Mouse (Mus musculus): ENCODE measurements at regions not wholly inside any gene's neighbourhood (a gene's known extent, or its start where the extent isn't known, plus 50 kb on each side); places are given as distances from the start of the nearest gene placed in this dataset.

GRCm38 (mm10) chr11:43349564-43349963 lies 76.5 kb downstream of the Pttg1 start:
- no peaks in the 10 kb centered on the region for H3K27me3 ChIP-seq (replicated peaks; ENCODE audit: control insufficient read depth, insufficient read depth, low read length)
- no peak overlapping the region for H3K27ac ChIP-seq (ENCODE audit: low read depth, low read length)
- H3K4me2 ChIP-seq (ENCODE audit: low read length): no peak overlapping the region
- DNase-seq (ENCODE audit: low spot score): no peak
- no peaks in the 10 kb centered on the region for H3K9me3 ChIP-seq (replicated peaks; ENCODE audit: control insufficient read depth, low read length)
- H3K9ac ChIP-seq (ENCODE audit: low read length): no peak overlapping the region
- H3K4me1 ChIP-seq (ENCODE audit: control insufficient read depth, insufficient read depth, low read length): no peaks in the 10 kb centered on the region; the same call in 1 of the 2 replicates
- 55% methylated on average over 7 of the region's 7 CpGs for WGBS
- H3K4me3 ChIP-seq (ENCODE audit: low read depth, low read length): no peak overlapping the region
- no peak for ATAC-seq
- no peaks in the 10 kb centered on the region for H3K36me3 ChIP-seq (ENCODE audit: control insufficient read depth, insufficient read depth, low read length)

DNA sequence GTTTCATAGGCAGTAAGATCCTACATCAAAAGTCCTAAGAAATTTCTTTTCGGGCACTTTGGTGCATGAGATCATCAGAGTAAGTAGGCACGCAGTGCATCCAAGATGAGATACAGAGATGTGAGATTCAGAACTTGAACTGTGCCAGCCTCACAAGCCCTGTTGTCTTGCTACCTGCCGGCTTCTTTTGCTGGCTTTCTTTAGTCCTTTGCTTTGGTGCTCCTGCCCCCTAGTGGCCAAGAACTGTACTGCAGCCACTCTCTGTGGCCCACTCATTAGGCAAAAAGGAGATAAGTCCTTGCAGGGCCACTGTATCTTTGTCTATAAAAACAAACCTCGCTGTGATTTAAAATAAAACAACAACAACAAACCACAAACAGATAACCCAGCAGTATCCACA lies 77.5 kb downstream of the Pttg1 start:
- no peaks in the 10 kb centered on the region for H3K9me3 ChIP-seq (replicated peaks; ENCODE audit: control insufficient read depth, low read length)

GRCm38 (mm10) chr11:43346489-43346888 lies 79.6 kb downstream of the Pttg1 start:
- H3K4me3 ChIP-seq (ENCODE audit: low read depth, low read length): no peak overlapping the region
- H3K4me1 ChIP-seq (ENCODE audit: control insufficient read depth, insufficient read depth, low read length): no peaks in the 10 kb centered on the region; the same call in 1 of the 2 replicates
- DNase-seq (ENCODE audit: low spot score) (no peak), ATAC-seq (no peak)
- H3K9me3 ChIP-seq (replicated peaks; ENCODE audit: control insufficient read depth, low read length): no peaks in the 10 kb centered on the region
- H3K9ac ChIP-seq (ENCODE audit: low read length): no peak overlapping the region
- H3K27ac ChIP-seq (ENCODE audit: low read depth, low read length): no peak overlapping the region
- no peaks in the 10 kb centered on the region for H3K36me3 ChIP-seq (ENCODE audit: control insufficient read depth, insufficient read depth, low read length)
- WGBS: 94% methylated on average over 9 of the region's 9 CpGs
- no peak overlapping the region for H3K4me2 ChIP-seq (ENCODE audit: low read length)
- no peaks in the 10 kb centered on the region for H3K27me3 ChIP-seq (replicated peaks; ENCODE audit: control insufficient read depth, insufficient read depth, low read length)

More for the DNA sequence above, 77.5 kb downstream of the Pttg1 start:
- H3K36me3 ChIP-seq (ENCODE audit: control insufficient read depth, insufficient read depth, low read length): no peaks in the 10 kb centered on the region
- H3K4me1 ChIP-seq (ENCODE audit: control insufficient read depth, insufficient read depth, low read length): no peaks in the 10 kb centered on the region; the same call in 1 of the 2 replicates
- WGBS: 16% methylated on average over 4 of the region's 4 CpGs
- no peaks in the 10 kb centered on the region for H3K27me3 ChIP-seq (replicated peaks; ENCODE audit: control insufficient read depth, insufficient read depth, low read length)
- H3K9ac ChIP-seq (ENCODE audit: low read length): no peak overlapping the region
- DNase-seq (ENCODE audit: low spot score) (peak; percentile 87), ATAC-seq (peak; percentile 52)
- H3K4me3 ChIP-seq (ENCODE audit: low read depth, low read length): no peak overlapping the region
- no peak overlapping the region for H3K4me2 ChIP-seq (ENCODE audit: low read length)
- H3K27ac ChIP-seq (ENCODE audit: low read depth, low read length): no peak overlapping the region

DNA sequence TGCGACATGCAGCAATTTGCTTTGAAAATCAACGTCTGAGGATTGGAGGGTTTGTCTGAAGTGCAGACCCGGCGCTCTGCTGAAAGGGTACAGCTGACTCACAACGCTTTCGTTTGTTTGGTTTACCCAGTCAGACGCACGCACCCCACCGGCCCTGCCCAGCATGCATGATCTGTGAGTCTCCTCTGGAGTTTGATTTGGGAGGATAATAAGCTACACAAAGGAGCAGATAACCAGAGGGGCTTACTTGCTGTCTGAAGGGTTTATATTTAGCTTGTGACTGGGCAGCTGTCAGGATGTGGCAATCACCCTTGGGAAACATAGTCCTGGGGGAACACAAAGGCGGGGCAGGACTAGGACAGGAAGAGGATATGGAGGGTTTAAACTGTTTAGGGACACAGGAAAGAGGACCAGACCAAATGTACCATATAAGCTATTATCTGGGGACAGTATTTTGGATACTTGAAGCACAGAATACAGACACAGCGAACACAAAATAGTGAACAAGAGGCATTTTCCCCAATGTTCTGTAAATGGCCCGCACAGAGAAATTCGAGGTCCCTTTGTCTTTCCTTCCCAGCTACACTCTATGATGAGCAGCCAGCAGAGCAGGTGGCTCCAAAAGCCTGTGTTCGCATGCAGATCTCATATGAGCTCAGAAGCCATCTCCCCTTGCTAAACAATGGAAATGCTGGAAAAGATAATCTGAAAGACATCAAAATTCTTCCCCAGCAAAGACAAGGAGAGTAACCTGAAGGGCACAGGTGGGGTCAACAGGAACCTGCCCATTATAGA lies 81.1 kb downstream of the Pttg1 start:
- H3K27me3 ChIP-seq (replicated peaks; ENCODE audit: control insufficient read depth, insufficient read depth, low read length): no peaks in the 10 kb centered on the region
- no peak overlapping the region for H3K4me2 ChIP-seq (ENCODE audit: low read length)
- H3K4me1 ChIP-seq (ENCODE audit: control insufficient read depth, insufficient read depth, low read length): no peaks in the 10 kb centered on the region; the same call in 1 of the 2 replicates
- H3K9ac ChIP-seq (ENCODE audit: low read length): no peak overlapping the region
- H3K27ac ChIP-seq (ENCODE audit: low read depth, low read length): peak overlapping the region; percentile 49; the same call in 1 of the 2 replicates
- DNase-seq (ENCODE audit: low spot score) (peak; percentile 68), ATAC-seq (peak; percentile 77)
- no peaks in the 10 kb centered on the region for H3K36me3 ChIP-seq (ENCODE audit: control insufficient read depth, insufficient read depth, low read length)
- no peaks in the 10 kb centered on the region for H3K9me3 ChIP-seq (replicated peaks; ENCODE audit: control insufficient read depth, low read length)
- no peak overlapping the region for H3K4me3 ChIP-seq (ENCODE audit: low read depth, low read length)
- WGBS: 39% methylated on average over 14 of the region's 14 CpGs

DNA sequence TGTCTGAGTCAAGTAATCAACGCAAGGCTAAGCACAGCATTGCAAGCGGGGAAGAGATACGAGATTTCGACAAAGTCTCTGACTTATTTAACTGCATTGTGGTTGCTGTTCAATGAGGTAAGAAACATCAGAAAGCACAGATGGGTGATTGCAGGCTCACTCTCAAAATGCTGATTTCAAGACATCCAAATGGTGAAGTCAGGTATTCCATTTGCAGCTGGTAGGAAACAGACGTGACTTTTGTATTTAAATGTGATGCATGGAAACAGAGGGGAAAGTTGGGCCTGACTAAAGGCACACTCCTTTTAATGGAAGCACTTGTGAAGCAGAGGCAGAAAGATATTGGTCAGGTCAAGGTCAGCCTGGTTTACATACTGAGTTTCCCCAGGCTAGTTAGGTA lies 82.5 kb downstream of the Pttg1 start:
- no peaks in the 10 kb centered on the region for H3K27me3 ChIP-seq (replicated peaks; ENCODE audit: control insufficient read depth, insufficient read depth, low read length)
- no peak for ATAC-seq

DNA sequence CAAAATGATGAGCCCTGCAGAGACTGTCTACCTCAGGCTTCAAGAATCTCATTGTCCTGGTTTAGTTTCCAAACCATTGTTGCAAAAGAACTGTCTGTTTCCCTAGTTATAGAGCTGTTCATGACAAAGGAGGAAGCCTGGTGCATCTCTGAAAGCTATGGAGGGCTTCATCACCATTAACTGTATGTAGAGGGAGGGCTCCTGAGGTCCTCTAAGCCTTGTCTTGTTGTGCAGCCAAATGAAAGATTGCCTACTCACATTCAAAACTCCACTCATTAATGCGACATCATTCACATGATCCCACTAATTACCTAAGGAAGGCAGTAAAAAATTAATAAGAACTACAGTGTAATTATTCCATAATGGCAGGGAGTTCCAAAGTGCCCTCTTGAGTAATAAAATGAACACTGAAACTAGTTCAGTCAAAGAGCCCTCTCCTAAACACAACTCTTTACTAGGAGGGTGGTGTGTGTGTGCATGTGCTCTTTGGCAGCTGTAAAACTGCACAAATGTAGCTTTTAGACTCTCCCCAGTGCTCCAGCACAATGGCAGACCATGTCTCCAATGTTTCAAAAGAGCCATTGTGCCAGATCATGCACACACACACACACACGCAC lies 87.6 kb downstream of the Pttg1 start:
- Histone ChIP-seq H3K4me2 (ENCODE audit: low read length) (no peak overlapping the region), H3K27ac (ENCODE audit: low read depth, low read length) (no peak overlapping the region), H3K4me1 (ENCODE audit: control insufficient read depth, insufficient read depth, low read length) (no peaks in the 10 kb centered on the region), H3K9me3 (replicated peaks; ENCODE audit: control insufficient read depth, low read length) (no peaks in the 10 kb centered on the region), H3K9ac (ENCODE audit: low read length) (no peak overlapping the region), H3K27me3 (replicated peaks; ENCODE audit: control insufficient read depth, insufficient read depth, low read length) (no peaks in the 10 kb centered on the region), H3K4me3 (ENCODE audit: low read depth, low read length) (no peak overlapping the region), H3K36me3 (ENCODE audit: control insufficient read depth, insufficient read depth, low read length) (no peaks in the 10 kb centered on the region)
- 78% methylated on average over 2 of the region's 2 CpGs for WGBS
- DNase-seq (ENCODE audit: low spot score) (no peak), ATAC-seq (no peak)

More for the DNA sequence above, 82.5 kb downstream of the Pttg1 start:
- Histone ChIP-seq H3K9ac (ENCODE audit: low read length) (no peak overlapping the region), H3K4me2 (ENCODE audit: low read length) (no peak overlapping the region), H3K4me1 (ENCODE audit: control insufficient read depth, insufficient read depth, low read length) (no peaks in the 10 kb centered on the region; the same call in 1 of the 2 replicates), H3K9me3 (replicated peaks; ENCODE audit: control insufficient read depth, low read length) (no peaks in the 10 kb centered on the region), H3K36me3 (ENCODE audit: control insufficient read depth, insufficient read depth, low read length) (no peaks in the 10 kb centered on the region), H3K27ac (ENCODE audit: low read depth, low read length) (no peak overlapping the region), H3K4me3 (ENCODE audit: low read depth, low read length) (no peak overlapping the region)
- no peak for DNase-seq (ENCODE audit: low spot score)
- 90% methylated on average over 5 of the region's 5 CpGs for WGBS

DNA sequence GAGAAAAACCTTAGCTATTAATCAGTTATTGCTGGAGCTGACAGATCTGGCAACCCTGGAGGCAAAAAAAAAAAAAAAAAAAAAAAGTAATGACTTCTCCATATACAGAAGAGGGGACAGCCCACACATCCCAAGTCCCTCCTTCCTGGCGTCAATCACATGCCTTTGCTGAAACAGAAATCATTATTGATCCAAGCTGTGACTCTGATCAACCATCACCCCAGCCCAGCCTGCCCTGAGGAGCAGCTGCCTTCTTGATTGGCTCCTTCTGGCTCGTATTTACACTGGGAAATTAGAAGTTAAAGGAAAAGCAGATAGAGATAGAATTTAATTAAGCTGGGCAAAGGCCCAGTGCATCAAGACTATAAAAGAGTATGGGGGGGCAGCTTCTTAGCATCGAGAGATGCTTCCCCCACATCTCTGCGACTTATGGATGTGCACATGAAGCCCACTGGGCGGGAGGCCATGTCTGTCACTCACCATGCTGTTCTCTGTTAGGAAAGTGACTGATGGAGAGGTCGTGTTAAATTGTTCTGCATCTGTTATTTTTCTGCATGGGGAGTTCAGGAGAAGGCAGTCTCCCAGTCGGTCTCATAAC lies 90.3 kb downstream of the Pttg1 start:
- ATAC-seq (peak; percentile 65), DNase-seq (ENCODE audit: low spot score) (peak; percentile 51)
- Histone ChIP-seq H3K9ac (ENCODE audit: low read length) (no peak overlapping the region), H3K36me3 (ENCODE audit: control insufficient read depth, insufficient read depth, low read length) (no peaks in the 10 kb centered on the region), H3K4me1 (ENCODE audit: control insufficient read depth, insufficient read depth, low read length) (no peaks in the 10 kb centered on the region), H3K4me2 (ENCODE audit: low read length) (no peak overlapping the region), H3K27me3 (replicated peaks; ENCODE audit: control insufficient read depth, insufficient read depth, low read length) (no peaks in the 10 kb centered on the region), H3K4me3 (ENCODE audit: low read depth, low read length) (no peak overlapping the region), H3K27ac (ENCODE audit: low read depth, low read length) (no peak overlapping the region), H3K9me3 (replicated peaks; ENCODE audit: control insufficient read depth, low read length) (no peaks in the 10 kb centered on the region)
- WGBS: 62% methylated on average over 7 of the region's 7 CpGs

GRCm38 (mm10) chr11:43333547-43333946 lies 92.5 kb downstream of the Pttg1 start:
- no peaks in the 10 kb centered on the region for H3K4me1 ChIP-seq (ENCODE audit: control insufficient read depth, insufficient read depth, low read length)
- no peak for DNase-seq (ENCODE audit: low spot score)
- no peak for ATAC-seq
- 80% methylated on average over 4 of the region's 4 CpGs for WGBS
- H3K27ac ChIP-seq (ENCODE audit: low read depth, low read length): no peak overlapping the region
- H3K27me3 ChIP-seq (replicated peaks; ENCODE audit: control insufficient read depth, insufficient read depth, low read length): no peaks in the 10 kb centered on the region
- H3K9me3 ChIP-seq (replicated peaks; ENCODE audit: control insufficient read depth, low read length): no peaks in the 10 kb centered on the region
- H3K4me3 ChIP-seq (ENCODE audit: low read depth, low read length): no peak overlapping the region
- H3K4me2 ChIP-seq (ENCODE audit: low read length): no peak overlapping the region
- H3K36me3 ChIP-seq (ENCODE audit: control insufficient read depth, insufficient read depth, low read length): no peaks in the 10 kb centered on the region
- no peak overlapping the region for H3K9ac ChIP-seq (ENCODE audit: low read length)

- ATAC-seq (no peak), DNase-seq (ENCODE audit: low spot score) (no peak)
- H3K9ac ChIP-seq (ENCODE audit: low read length): no peak overlapping the region
- H3K4me2 ChIP-seq (ENCODE audit: low read length): no peak overlapping the region
- no peaks in the 10 kb centered on the region for H3K36me3 ChIP-seq (ENCODE audit: control insufficient read depth, insufficient read depth, low read length)
- H3K27ac ChIP-seq (ENCODE audit: low read depth, low read length): no peak overlapping the region
- H3K4me1 ChIP-seq (ENCODE audit: control insufficient read depth, insufficient read depth, low read length): no peaks in the 10 kb centered on the region
- H3K27me3 ChIP-seq (replicated peaks; ENCODE audit: control insufficient read depth, insufficient read depth, low read length): no peaks in the 10 kb centered on the region
- no peaks in the 10 kb centered on the region for H3K9me3 ChIP-seq (replicated peaks; ENCODE audit: control insufficient read depth, low read length)
- WGBS: 87% methylated on average over 4 of the region's 4 CpGs
- H3K4me3 ChIP-seq (ENCODE audit: low read depth, low read length): no peak overlapping the region
These were observed 112.1 kb downstream of the Pttg1 start for GRCm38 (mm10) chr11:43313996-43314395.
